Mouse (Mus musculus) MEL (cell line): ENCODE results near the gene Rcbtb2.
A peak's percentile ranks its signal among the peaks of the same experiment; 100 is the strongest.

ENCODE experiments used
- EP300 ChIP-seq, 2 experiments: IDR thresholded peaks; 2 replicates each; pipeline ENCODE4 v1.6.1; 2011; ENCODE audit warnings: improper control_type of control experiment in 2 of 2, low read length in 2 of 2, low read depth in 1 of 2, mild to moderate bottlenecking in 1 of 2
- UBTF ChIP-seq: IDR thresholded peaks from 2 replicates; pipeline ENCODE4 v1.6.1; 2012; ENCODE audit warnings: low read depth, mild to moderate bottlenecking, inconsistent platforms, low read length, improper control_type of control experiment, moderate library complexity, borderline replicate concordance; ENCODE audit not compliant: insufficient read depth
- USF1 ChIP-seq: IDR thresholded peaks from 2 replicates; pipeline ENCODE4 v1.6.1; 2014; ENCODE audit warnings: low read depth, mild to moderate bottlenecking, inconsistent platforms, low read length, improper control_type of control experiment, moderate library complexity
- ZNF384 ChIP-seq: IDR thresholded peaks from 2 replicates; pipeline ENCODE4 v1.6.1; 2012; ENCODE audit warnings: low read depth, mild to moderate bottlenecking, inconsistent platforms, low read length, improper control_type of control experiment

DNA sequence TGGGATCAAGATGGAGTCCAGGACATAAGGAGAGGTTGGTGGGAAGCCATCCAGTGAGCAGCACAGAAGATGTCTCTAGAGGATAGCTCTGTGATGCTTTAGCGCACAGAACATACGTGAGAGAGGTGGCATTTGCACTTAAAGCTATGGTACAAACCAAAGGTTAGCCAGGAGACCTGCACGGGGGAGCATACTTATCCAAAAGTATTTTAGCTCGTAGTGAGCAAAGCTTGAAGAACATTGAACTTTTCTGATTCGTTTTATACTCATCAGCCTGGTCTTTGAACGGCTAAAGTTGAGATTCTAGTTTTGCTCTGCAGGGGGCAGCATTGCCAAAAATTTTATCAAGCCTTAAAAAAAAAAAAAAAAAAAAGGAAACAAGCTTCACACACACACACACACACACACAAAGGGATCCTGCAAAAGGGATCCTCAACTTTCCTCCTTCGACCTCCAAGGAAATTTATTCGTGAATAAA, 16.6 kb upstream of the Rcbtb2 start:
- no peak for TF ChIP-seq EP300 (IDR thresholded peaks at IDR 0.05; ENCODE audit: low read depth in 1 of 2, low read length in 2 of 2)
- TF ChIP-seq USF1: no peak
- no peak for TF ChIP-seq UBTF
- TF ChIP-seq ZNF384: peak; percentile 99
